Mouse (Mus musculus) CH12.LX (cell line): ENCODE measurements at regions not wholly inside any gene's neighbourhood (a gene's known extent, or its start where the extent isn't known, plus 50 kb on each side); places are given as distances from the start of the nearest gene placed in this dataset.

Source experiments
- CHD1 ChIP-seq: IDR thresholded peaks from 2 replicates; pipeline ENCODE4 v1.6.1; 2012; ENCODE audit warnings: low read depth, low read length, improper control_type of control experiment, inconsistent platforms
- POLR2A ChIP-seq: IDR thresholded peaks from 2 replicates; pipeline ENCODE4 v1.6.1; 2011; ENCODE audit warnings: low read depth, mild to moderate bottlenecking, improper control_type of control experiment, low read length

DNA sequence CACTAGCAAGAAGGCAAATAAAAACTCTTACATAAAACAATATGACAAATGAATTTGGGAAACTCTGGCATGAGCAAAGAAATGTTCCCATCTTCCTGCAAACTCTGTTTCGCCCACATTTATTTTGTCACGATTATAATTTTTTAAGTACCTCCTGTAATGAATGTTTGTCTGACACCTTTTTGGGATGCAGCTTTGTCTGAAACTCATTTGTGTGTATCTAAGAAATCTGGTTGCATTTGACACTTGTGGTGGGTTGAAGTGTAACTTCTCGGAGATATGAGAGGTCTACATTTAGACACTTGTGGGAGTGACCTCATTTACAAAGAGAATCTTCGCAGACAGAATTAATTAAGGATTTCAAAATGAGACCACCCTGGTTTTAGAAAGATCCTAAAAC lies 155.9 kb upstream of the Fam98a start:
- TF ChIP-seq POLR2A (no peak), CHD1 (no peak)
